8 mouse cellular contexts compared by ENCODE assay signal in genomic region chr16:45608481-45608954, GRCm38 (mm10). TPM values are rescaled to one million over a fixed set of nuclear protein-coding genes. Genes with fewer than 3 reads are reported as not detected.
A peak's percentile ranks its signal among the peaks of the same experiment; 100 is the strongest.
DNase-seq lines count a peak whose midpoint lies in the region; ATAC-seq lines count a peak whose summit lies in the region.

No protein-coding gene starts in this region.

- WGBS in neural tube, embryonic 14.5 days = 47% methylated on average over 4 of the region's 4 CpGs
- WGBS in kidney, embryonic 14.5 days = 36% methylated on average over 4 of the region's 4 CpGs

- no peak overlapping the region for H3K27ac ChIP-seq in neural tube, embryonic 14.5 days (ENCODE audit: low read depth, low read length)
- H3K27ac ChIP-seq in kidney, embryonic 14.5 days (ENCODE audit: low read depth, low read length) = no peak overlapping the region

- H3K36me3 ChIP-seq in neural tube, embryonic 14.5 days (ENCODE audit: control insufficient read depth, insufficient read depth, low read length) = no peaks in the 10 kb centered on the region
- H3K36me3 ChIP-seq in kidney, embryonic 14.5 days (ENCODE audit: control insufficient read depth, insufficient read depth, low read length) = no peaks in the 10 kb centered on the region

- H3K4me1 ChIP-seq in neural tube, embryonic 14.5 days (ENCODE audit: control insufficient read depth, insufficient read depth, low read length) = no peaks in the 10 kb centered on the region
- no peaks in the 10 kb centered on the region for H3K4me1 ChIP-seq in kidney, embryonic 14.5 days (ENCODE audit: control insufficient read depth, insufficient read depth, low read length)

- peak; percentile 38; the same call in 1 of the 2 replicates for ATAC-seq in neural tube, embryonic 14.5 days (ENCODE audit: low read depth)
- peak; percentile 28; the same call in 1 of the 2 replicates for ATAC-seq in kidney, embryonic 14.5 days (ENCODE audit: low FRiP score, low TSS enrichment)

- H3K4me2 ChIP-seq in neural tube, embryonic 14.5 days (ENCODE audit: low read depth, low read length) = no peak overlapping the region
- no peak overlapping the region for H3K4me2 ChIP-seq in kidney, embryonic 14.5 days (replicated peaks; ENCODE audit: low read depth, low read length)

- no peak overlapping the region for H3K4me3 ChIP-seq in neural tube, embryonic 14.5 days (ENCODE audit: low read depth, low read length)
- no peak overlapping the region for H3K4me3 ChIP-seq in kidney, embryonic 14.5 days (ENCODE audit: low read length)

- H3K27me3 ChIP-seq in neural tube, embryonic 14.5 days (ENCODE audit: control insufficient read depth, insufficient read depth, low read length) = no peaks in the 10 kb centered on the region
- no peaks in the 10 kb centered on the region for H3K27me3 ChIP-seq in kidney, embryonic 14.5 days (ENCODE audit: control insufficient read depth, insufficient read depth, low read length)

- DNase-seq in embryo, embryonic 11 days = peak; percentile 21
- DNase-seq in embryo, embryonic 10 days (ENCODE audit: low spot score) = no peak
- DNase-seq in neural tube, embryonic 10.5 days (ENCODE audit: extremely low spot score, low spot score) = no peak
- peak; percentile 56 for DNase-seq in lung, postnatal 36 days
- no peak for DNase-seq in cerebellum, adult 8-10 months
- no peak for DNase-seq in cerebellum, adult 9-10 months

- H3K9me3 ChIP-seq in neural tube, embryonic 14.5 days (ENCODE audit: control insufficient read depth, low read length) = no peaks in the 10 kb centered on the region
- no peaks in the 10 kb centered on the region for H3K9me3 ChIP-seq in kidney, embryonic 14.5 days (ENCODE audit: control insufficient read depth, low read length)

- H3K9ac ChIP-seq in neural tube, embryonic 14.5 days (replicated peaks; ENCODE audit: low read depth, low read length) = no peak overlapping the region
- H3K9ac ChIP-seq in kidney, embryonic 14.5 days (ENCODE audit: low read depth, low read length) = no peak overlapping the region

RNA-seq across cellular contexts. Expression of gene Gcsam, which starts 1.7 kb away (rescaled TPM):
- not detected in 2 replicates for polyA plus RNA-seq in neural tube, embryonic 14.5 days (2014; fragmentation: Nextera tagmentation; extraction: Ambion mirVana)
- polyA plus RNA-seq in kidney, embryonic 14.5 days (2014; fragmentation: Nextera tagmentation; extraction: Ambion mirVana) = 0.07 and 0.19 TPM in 2 replicates

RNA-seq across cellular contexts. Expression of gene BC016579, which starts 45.4 kb away (rescaled TPM):
- 0.12 TPM in 1 of 2 replicates, not detected in the other for polyA plus RNA-seq in neural tube, embryonic 14.5 days (2014; fragmentation: Nextera tagmentation; extraction: Ambion mirVana)
- polyA plus RNA-seq in kidney, embryonic 14.5 days (2014; fragmentation: Nextera tagmentation; extraction: Ambion mirVana) = 0.16 and 0.31 TPM in 2 replicates

Comparison
In these comparisons a context has a peak if more than half of its experiments do, and no peak if none do; other contexts are left out.
1. DNase-seq: peak in embryo, embryonic 11 days (single experiment) and lung, postnatal 36 days (single experiment); none in embryo, embryonic 10 days (single experiment), neural tube, embryonic 10.5 days (single experiment), cerebellum, adult 8-10 months (single experiment) and cerebellum, adult 9-10 months (single experiment).